In genomic region chr4:53931499-53931898, GRCm38 (mm10) we compare ENCODE assay signal across 8 mouse cellular contexts.
DNase-seq lines count a peak whose midpoint lies in the region; ATAC-seq and TF ChIP-seq lines count a peak whose summit lies in the region.

No protein-coding gene starts in this region.

- TF ChIP-seq CTCF in testis, adult 2 months (IDR thresholded peaks at IDR 0.05; ENCODE audit: control insufficient read depth, insufficient read depth, insufficient replicate concordance, low read depth, low read length) = peak; percentile 69; the same call in 1 of the 2 replicates
- TF ChIP-seq CTCF in gastrocnemius, adult 2 months (IDR thresholded peaks at IDR 0.05) = peak; percentile 75
- TF ChIP-seq CTCF in intestine, postnatal 0 days (IDR thresholded peaks at IDR 0.05; ENCODE audit: low read depth) = peak; percentile 96

- H3K27me3 ChIP-seq in testis, adult 2 months (ENCODE audit: control insufficient read depth, insufficient read depth, low read length) = no peaks in the 10 kb centered on the region
- H3K27me3 ChIP-seq in intestine, postnatal 0 days (replicated peaks; ENCODE audit: control insufficient read depth, insufficient read depth, low read length) = no peaks in the 10 kb centered on the region
- no peaks in the 10 kb centered on the region for H3K27me3 ChIP-seq in midbrain, embryonic 11.5 days (ENCODE audit: control insufficient read depth, insufficient read depth, low read length)
- H3K27me3 ChIP-seq in splenic B cell, adult 2 months (ENCODE audit: control insufficient read depth, insufficient read depth, low read length, poor library complexity, severe bottlenecking) = no peaks in the 10 kb centered on the region

- intact Hi-C loops in gastrocnemius, adult 2 months (cut with DNase I) = loop anchor here (1.0 to 10.0 kb wide), 2 partner anchors 393 to 1309 kb away; no protein-coding TSS in a partner anchor
- intact Hi-C loops in left cerebral cortex, postnatal 4 days (cut with DNase I) = no loop called here

- no peaks in the 10 kb centered on the region for H3K36me3 ChIP-seq in testis, adult 2 months (ENCODE audit: control insufficient read depth, insufficient read depth, low read length)
- H3K36me3 ChIP-seq in intestine, postnatal 0 days (ENCODE audit: control insufficient read depth, insufficient read depth) = no peaks in the 10 kb centered on the region
- no peaks in the 10 kb centered on the region for H3K36me3 ChIP-seq in midbrain, embryonic 11.5 days (ENCODE audit: control insufficient read depth, insufficient read depth, low read length)
- H3K36me3 ChIP-seq in splenic B cell, adult 2 months (ENCODE audit: control insufficient read depth, insufficient read depth, low read length, poor library complexity, severe bottlenecking) = no peaks in the 10 kb centered on the region

- ATAC-seq in intestine, postnatal 0 days = peak; percentile 49
- peak; percentile 92 for ATAC-seq in midbrain, embryonic 11.5 days (ENCODE audit: low FRiP score)

- H3K4me3 ChIP-seq in testis, adult 2 months (ENCODE audit: control insufficient read depth, low read depth, low read length) = no peak overlapping the region; the same call in 1 of the 2 replicates
- H3K4me3 ChIP-seq in gastrocnemius, adult 2 months = peak overlapping the region; percentile 58
- no peak overlapping the region for H3K4me3 ChIP-seq in intestine, postnatal 0 days (ENCODE audit: low read depth, low read length)
- no peak overlapping the region for H3K4me3 ChIP-seq in midbrain, embryonic 11.5 days (ENCODE audit: low read depth, low read length)

- H3K27ac ChIP-seq in testis, adult 2 months (ENCODE audit: control insufficient read depth, insufficient read depth, low read depth, low read length) = no peak overlapping the region
- H3K27ac ChIP-seq in gastrocnemius, adult 2 months = 0 out of 2 replicates have a peak overlapping the region, but pooled peaks have one; percentile 4
- H3K27ac ChIP-seq in intestine, postnatal 0 days (ENCODE audit: low read depth, low read length) = no peak overlapping the region
- no peak overlapping the region for H3K27ac ChIP-seq in midbrain, embryonic 11.5 days (ENCODE audit: low read depth, low read length)

- H3K4me2 ChIP-seq in intestine, postnatal 0 days (replicated peaks; ENCODE audit: low read depth) = peak overlapping the region; percentile 58
- peak overlapping the region; percentile 30 for H3K4me2 ChIP-seq in midbrain, embryonic 11.5 days

- 16% methylated on average over 10 of the region's 10 CpGs for WGBS in intestine, postnatal 0 days
- WGBS in midbrain, embryonic 11.5 days = 19% methylated on average over 10 of the region's 10 CpGs

- H3K9ac ChIP-seq in intestine, postnatal 0 days (ENCODE audit: low read depth, low read length) = no peak overlapping the region
- peak overlapping the region; percentile 27; the same call in 1 of the 2 replicates for H3K9ac ChIP-seq in midbrain, embryonic 11.5 days (ENCODE audit: low read length)

- TF ChIP-seq POLR2A in testis, adult 2 months (IDR thresholded peaks at IDR 0.05; ENCODE audit: control insufficient read depth, low read depth, low read length) = no peak

- DNase-seq in testis, postnatal 14 days (ENCODE audit: low spot score) = no peak
- peak; percentile 23 to 45 for DNase-seq in cerebellum, postnatal 25 days
- DNase-seq in gastrocnemius, adult 2 months = peak; percentile 55
- DNase-seq in left cerebral cortex, postnatal 4 days = peak; percentile 41
- peak; percentile 96 for DNase-seq in midbrain, embryonic 11.5 days (ENCODE audit: low spot score, missing footprints)
- peak; percentile 61 for DNase-seq in splenic B cell, adult 2 months (ENCODE audit: low read depth, low spot score)

- no peaks in the 10 kb centered on the region for H3K9me3 ChIP-seq in intestine, postnatal 0 days (ENCODE audit: control insufficient read depth)
- H3K9me3 ChIP-seq in midbrain, embryonic 11.5 days (ENCODE audit: control insufficient read depth, low read length) = no peaks in the 10 kb centered on the region

- H3K4me1 ChIP-seq in testis, adult 2 months (ENCODE audit: control insufficient read depth, insufficient read depth, low read length) = peaks cover 5% of the 10 kb centered on the region
- no peaks in the 10 kb centered on the region for H3K4me1 ChIP-seq in intestine, postnatal 0 days (replicated peaks; ENCODE audit: control insufficient read depth, insufficient read depth, low read length)
- no peaks in the 10 kb centered on the region for H3K4me1 ChIP-seq in midbrain, embryonic 11.5 days (ENCODE audit: control insufficient read depth, insufficient read depth, low read length)
